Mouse (Mus musculus) cortical plate, adult 2 months (tissue): ENCODE data around the gene Cacna2d2.

Source experiments
- CTCF ChIP-seq: fragments of 200-500 bp; IDR thresholded peaks from 2 replicates; pipeline ENCODE4 v1.5.1; 2011; ENCODE audit warnings: mild to moderate bottlenecking, control low read depth, low read length; ENCODE audit not compliant: insufficient read depth; ENCODE audit errors: extremely low read depth
- POLR2A ChIP-seq: fragments of 200-500 bp; IDR thresholded peaks from 2 replicates; pipeline ENCODE4 v1.6.1; 2011; ENCODE audit warnings: mild to moderate bottlenecking, low read length, control low read depth; ENCODE audit not compliant: insufficient read depth; ENCODE audit errors: extremely low read depth

DNA sequence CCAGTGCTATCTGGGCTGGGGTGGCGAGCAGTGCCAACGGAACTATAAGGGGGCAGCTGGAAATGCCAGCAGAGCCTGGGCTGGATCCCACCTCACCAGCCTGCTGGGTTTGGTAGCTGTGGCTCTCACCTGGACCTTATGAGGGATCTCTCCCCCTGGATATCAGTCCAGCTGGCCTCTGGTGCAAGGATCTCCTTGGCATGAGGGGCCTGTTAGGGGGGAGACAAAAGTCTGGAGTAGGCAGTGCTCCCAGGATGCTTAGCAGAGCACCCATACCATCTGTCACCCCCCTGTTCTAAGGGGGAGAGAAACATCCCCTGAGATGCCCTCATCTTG, 172.9 kb downstream of the Cacna2d2 start:
- TF ChIP-seq CTCF: no peak
- no peak for TF ChIP-seq POLR2A
